Mouse (Mus musculus): Measurements from ENCODE around the gene Steap3.

- TF ChIP-seq CTCF (IDR thresholded peaks at IDR 0.05; ENCODE audit: control insufficient read depth, insufficient read depth, insufficient read length) (no peak), USF1 (IDR thresholded peaks at IDR 0.05; ENCODE audit: low read depth) (no peak)
Observed at GRCm38 (mm10) chr1:120296936-120297335, 24.4 kb upstream of the Steap3 start.

All from C2C12 (cell line).